Mouse (Mus musculus): ENCODE results near the gene Prune1. TPM values are rescaled to one million over a fixed set of nuclear protein-coding genes. Genes with fewer than 3 reads are reported as not detected.
"Not testable (repeated sequence)": the region's sequence is repeated elsewhere in the genome, so short reads cannot be mapped to it uniquely, and the experiment has no call there.

The Prune1 gene
- polyA plus RNA-seq, 1 experiment: 18.5 TPM

GRCm38 (mm10) chr3:95217255-95218134 lies 64.4 kb downstream of the Prune1 start, which contains the start of gene Gabpb2:
Gene Gabpb2 (minus strand): TSS chr3:95217916.
- Histone ChIP-seq H3K27ac (ENCODE audit: control insufficient read depth, insufficient read depth, low read length) (peak within 1 kb of the TSS; percentile 87), H3K36me3 (ENCODE audit: control insufficient read depth, insufficient read depth, low read length) (peaks cover 8% of the 10 kb centered on the region; the same call in 1 of the 2 replicates), H3K4me3 (ENCODE audit: control insufficient read depth, insufficient read depth, low read length) (peak within 1 kb of the TSS; percentile 90), H3K27me3 (ENCODE audit: control insufficient read depth, insufficient read depth, low read length) (no peaks in the 10 kb centered on the region), H3K4me1 (replicated peaks; ENCODE audit: control insufficient read depth, insufficient read depth, low read length) (no peaks in the 10 kb centered on the region; the same call in 1 of the 2 replicates)
- WGBS: under 1% methylated on average over 56 of the region's 56 CpGs
- TF ChIP-seq POLR2A (IDR thresholded peaks at IDR 0.05; ENCODE audit: control insufficient read depth, extremely low read depth, insufficient read depth, low read length, poor library complexity) (peak; percentile 66), CTCF (IDR thresholded peaks at IDR 0.05; ENCODE audit: borderline replicate concordance, control insufficient read depth, extremely low read depth, insufficient read depth, low read length, poor library complexity) (peak; percentile 79; the same call in 1 of the 2 replicates)
- DNase-seq: peak; percentile 97

GRCm38 (mm10) chr3:95216655-95217254 lies 65.1 kb downstream of the Prune1 start:
- H3K27ac ChIP-seq (ENCODE audit: control insufficient read depth, insufficient read depth, low read length): no peak overlapping the region
- H3K36me3 ChIP-seq (ENCODE audit: control insufficient read depth, insufficient read depth, low read length): peaks cover 8% of the 10 kb centered on the region; the same call in 1 of the 2 replicates
- DNase-seq: no peak
- TF ChIP-seq CTCF (IDR thresholded peaks at IDR 0.05; ENCODE audit: borderline replicate concordance, control insufficient read depth, extremely low read depth, insufficient read depth, low read length, poor library complexity): no peak
- no peak for TF ChIP-seq POLR2A (IDR thresholded peaks at IDR 0.05; ENCODE audit: control insufficient read depth, extremely low read depth, insufficient read depth, low read length, poor library complexity)
- peak overlapping the region; percentile 90 for H3K4me3 ChIP-seq (ENCODE audit: control insufficient read depth, insufficient read depth, low read length)
- no peaks in the 10 kb centered on the region for H3K27me3 ChIP-seq (ENCODE audit: control insufficient read depth, insufficient read depth, low read length)
- H3K4me1 ChIP-seq (replicated peaks; ENCODE audit: control insufficient read depth, insufficient read depth, low read length): peaks cover 3% of the 10 kb centered on the region; the same call in 1 of the 2 replicates
- WGBS: 25% methylated on average over 4 of the region's 4 CpGs

DNA sequence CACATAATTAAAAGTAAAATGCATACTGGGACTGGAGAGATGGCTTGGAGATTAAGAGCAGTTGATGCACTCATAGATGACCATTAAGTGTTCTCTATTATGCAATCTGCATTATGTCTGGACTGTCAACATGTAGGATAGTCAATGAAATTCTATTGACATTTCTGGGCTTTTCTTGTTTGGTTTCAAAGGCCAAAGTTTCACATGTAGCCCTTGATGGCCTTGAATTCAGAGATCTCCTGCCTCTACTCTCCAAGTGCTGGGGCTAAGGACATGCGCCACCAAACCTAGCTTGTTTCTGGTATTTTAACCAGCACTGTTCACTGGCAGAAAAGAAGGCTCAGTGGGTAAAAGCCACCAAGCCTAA lies 68.3 kb downstream of the Prune1 start:
- H3K4me1 ChIP-seq (replicated peaks; ENCODE audit: control insufficient read depth, insufficient read depth, low read length): peaks cover 8% of the 10 kb centered on the region
- no peaks in the 10 kb centered on the region for H3K27me3 ChIP-seq (ENCODE audit: control insufficient read depth, insufficient read depth, low read length)
- no peak for DNase-seq
- TF ChIP-seq POLR2A (IDR thresholded peaks at IDR 0.05; ENCODE audit: control insufficient read depth, extremely low read depth, insufficient read depth, low read length, poor library complexity) (no peak), CTCF (IDR thresholded peaks at IDR 0.05; ENCODE audit: borderline replicate concordance, control insufficient read depth, extremely low read depth, insufficient read depth, low read length, poor library complexity) (no peak)
- no peak overlapping the region for H3K4me3 ChIP-seq (ENCODE audit: control insufficient read depth, insufficient read depth, low read length)
- WGBS: 100% methylated on average over 1 of the region's 1 CpGs
- H3K36me3 ChIP-seq (ENCODE audit: control insufficient read depth, insufficient read depth, low read length): peaks cover 8% of the 10 kb centered on the region; the same call in 1 of the 2 replicates
- no peak overlapping the region for H3K27ac ChIP-seq (ENCODE audit: control insufficient read depth, insufficient read depth, low read length)

DNA sequence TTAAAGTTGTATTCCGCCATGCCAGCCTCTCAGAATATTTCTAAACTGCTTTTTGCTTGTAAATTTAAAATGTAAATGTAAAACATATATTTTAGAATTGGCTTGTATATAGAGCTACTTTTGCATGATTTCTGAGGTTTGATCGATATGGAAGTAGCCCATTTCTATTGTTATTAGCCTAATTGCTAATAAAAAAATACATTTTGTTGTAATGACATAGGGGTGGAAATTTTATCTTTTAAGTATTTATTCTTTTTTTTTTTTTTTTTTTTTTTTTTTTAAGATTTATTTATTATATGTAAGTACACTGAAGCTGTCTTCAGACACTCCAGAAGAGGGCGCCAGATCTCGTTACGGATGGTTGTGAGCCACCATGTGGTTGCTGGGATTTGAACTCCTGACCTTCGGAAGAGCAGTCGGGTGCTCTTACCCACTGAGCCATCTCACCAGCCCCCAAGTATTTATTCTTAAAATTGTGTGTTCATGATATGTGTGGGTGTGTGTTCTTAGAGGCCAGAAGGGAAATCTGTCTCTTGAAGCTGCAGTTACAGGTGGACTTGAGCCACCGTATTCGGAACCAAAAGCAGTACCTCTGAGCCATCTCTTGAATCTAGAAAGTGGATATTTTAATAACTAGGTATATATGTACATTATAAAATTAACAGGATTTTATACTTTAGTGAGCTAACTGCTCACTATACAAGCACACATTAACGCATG lies 68.8 kb downstream of the Prune1 start:
- H3K27ac ChIP-seq (ENCODE audit: control insufficient read depth, insufficient read depth, low read length); H3K4me3 ChIP-seq (ENCODE audit: control insufficient read depth, insufficient read depth, low read length); DNase-seq; H3K27me3 ChIP-seq (ENCODE audit: control insufficient read depth, insufficient read depth, low read length); H3K4me1 ChIP-seq (replicated peaks; ENCODE audit: control insufficient read depth, insufficient read depth, low read length): not testable (repeated sequence)
- 93% methylated on average over 9 of the region's 10 CpGs for WGBS
- H3K36me3 ChIP-seq (ENCODE audit: control insufficient read depth, insufficient read depth, low read length): peaks cover 10% of the 10 kb centered on the region; the same call in 1 of the 2 replicates

DNA sequence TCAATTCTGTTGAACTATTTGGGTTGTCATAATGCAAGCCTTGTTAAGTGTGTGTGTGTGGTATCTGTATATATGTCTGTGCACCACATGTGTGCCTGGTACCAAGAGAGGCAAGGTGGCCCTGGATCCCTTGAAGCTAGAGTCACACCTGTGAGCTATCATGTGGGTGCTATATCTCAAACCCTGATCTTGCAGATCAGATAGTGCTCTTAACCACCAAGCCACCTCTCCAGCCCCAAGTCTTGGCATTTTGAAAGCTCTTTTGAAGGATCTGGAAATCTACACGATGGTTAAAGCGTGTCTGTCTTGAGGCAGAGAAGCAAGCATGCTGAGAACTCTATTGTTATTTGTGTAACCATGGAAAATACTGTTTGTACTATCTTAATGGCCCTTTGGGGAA lies 71.3 kb downstream of the Prune1 start:
- Histone ChIP-seq H3K4me3 (ENCODE audit: control insufficient read depth, insufficient read depth, low read length) (no peak overlapping the region), H3K27ac (ENCODE audit: control insufficient read depth, insufficient read depth, low read length) (no peak overlapping the region), H3K27me3 (ENCODE audit: control insufficient read depth, insufficient read depth, low read length) (no peaks in the 10 kb centered on the region), H3K36me3 (ENCODE audit: control insufficient read depth, insufficient read depth, low read length) (peaks cover 26% of the 10 kb centered on the region), H3K4me1 (replicated peaks; ENCODE audit: control insufficient read depth, insufficient read depth, low read length) (peaks cover 8% of the 10 kb centered on the region)
- 0% methylated on average over 2 of the region's 2 CpGs for WGBS
- peak; percentile 53 for DNase-seq
- no peak for TF ChIP-seq POLR2A (IDR thresholded peaks at IDR 0.05; ENCODE audit: control insufficient read depth, extremely low read depth, insufficient read depth, low read length, poor library complexity)
- no peak for TF ChIP-seq CTCF (IDR thresholded peaks at IDR 0.05; ENCODE audit: borderline replicate concordance, control insufficient read depth, extremely low read depth, insufficient read depth, low read length, poor library complexity)

- no peak for DNase-seq
Measured at GRCm38 (mm10) chr3:95208286-95208685, 73.6 kb downstream of the Prune1 start.

More at GRCm38 (mm10) chr3:95208286-95208685, 73.6 kb downstream of the Prune1 start:
- WGBS: 94% methylated on average over 4 of the region's 4 CpGs
- H3K27ac ChIP-seq (ENCODE audit: control insufficient read depth, insufficient read depth, low read length): no peak overlapping the region
- peaks cover 8% of the 10 kb centered on the region for H3K4me1 ChIP-seq (replicated peaks; ENCODE audit: control insufficient read depth, insufficient read depth, low read length)
- no peak for TF ChIP-seq CTCF (IDR thresholded peaks at IDR 0.05; ENCODE audit: borderline replicate concordance, control insufficient read depth, extremely low read depth, insufficient read depth, low read length, poor library complexity)
- no peak for TF ChIP-seq POLR2A (IDR thresholded peaks at IDR 0.05; ENCODE audit: control insufficient read depth, extremely low read depth, insufficient read depth, low read length, poor library complexity)
- H3K4me3 ChIP-seq (ENCODE audit: control insufficient read depth, insufficient read depth, low read length): no peak overlapping the region
- H3K27me3 ChIP-seq (ENCODE audit: control insufficient read depth, insufficient read depth, low read length): no peaks in the 10 kb centered on the region
- H3K36me3 ChIP-seq (ENCODE audit: control insufficient read depth, insufficient read depth, low read length): peaks cover 44% of the 10 kb centered on the region
